Mouse (Mus musculus): ENCODE results near the gene Dnajb8. TPM values are rescaled to one million over a fixed set of nuclear protein-coding genes. Genes with fewer than 3 reads are reported as not detected.

Gene Dnajb8
- total and polyA plus RNA-seq, 3 experiments, result not detected

- no peaks in the 10 kb centered on the region for H3K9me3 ChIP-seq (replicated peaks; ENCODE audit: low read length)
- no peaks in the 10 kb centered on the region for H3K79me2 ChIP-seq (replicated peaks; ENCODE audit: control insufficient read depth, extremely low read depth, insufficient read depth, poor library complexity, severe bottlenecking)
- H3K4me1 ChIP-seq (ENCODE audit: control insufficient read depth in 1 of 2, insufficient read depth in 2 of 2), result no peaks in the 10 kb centered on the region
- dilution Hi-C loops (cut with MboI; ENCODE audit: extremely low pct_ligation_motif_present, extremely low pct_unique_long_range_greater_than_20kb, low sequenced_read_pairs), result no loop called here
- H3K9ac ChIP-seq (ENCODE audit: insufficient read depth, low read depth), result no peak overlapping the region
- TF ChIP-seq CHD1 (IDR thresholded peaks at IDR 0.05; ENCODE audit: low read depth, low read length), result no peak
- TF ChIP-seq USF1 (IDR thresholded peaks at IDR 0.05; ENCODE audit: low read depth, low read length), result no peak
- TF ChIP-seq MAX (IDR thresholded peaks at IDR 0.05; ENCODE audit: low read length), result no peak
- TF ChIP-seq MXI1 (IDR thresholded peaks at IDR 0.05; ENCODE audit: low read depth, low read length), result no peak
- TF ChIP-seq NRF1 (IDR thresholded peaks at IDR 0.05; ENCODE audit: low read depth, low read length), result no peak
- TF ChIP-seq ZMIZ1 (IDR thresholded peaks at IDR 0.05; ENCODE audit: low read depth, low read length), result no peak
- no peak for TF ChIP-seq MAFK (IDR thresholded peaks at IDR 0.05; ENCODE audit: insufficient replicate concordance, low read length)
- no peak for TF ChIP-seq USF2 (conservative IDR thresholded peaks at IDR 0.05; ENCODE audit: low read depth, low read length)
- no peak for TF ChIP-seq ETS1 (conservative IDR thresholded peaks at IDR 0.05; ENCODE audit: low read depth, low read length)
- no peak for TF ChIP-seq NELFE (IDR thresholded peaks at IDR 0.05; ENCODE audit: low read depth, low read length)
- no peak for DNase-seq (ENCODE audit: extremely low read depth)
- H3K27ac ChIP-seq (ENCODE audit: insufficient read depth, low read depth), result no peak overlapping the region
- H3K4me3 ChIP-seq (replicated peaks in 1 of 3; ENCODE audit: low read depth in 2 of 3, low read length in 2 of 3, poor library complexity in 1 of 3), result no peak overlapping the region
- H3K36me3 ChIP-seq (replicated peaks in 1 of 2; ENCODE audit: control insufficient read depth in 1 of 2, insufficient read depth in 1 of 2, low read length in 1 of 2), result peaks cover 15 to 65% of the 10 kb centered on the region in 2 experiments
- no peak overlapping the region for H3K4me2 ChIP-seq (ENCODE audit: insufficient read depth, low read depth, poor library complexity, severe bottlenecking)
- H3K27me3 ChIP-seq (replicated peaks), result no peaks in the 10 kb centered on the region
- in situ Hi-C loops (cut with MboI; ENCODE audit: low pct_ligation_motif_present, low pct_unique_long_range_greater_than_20kb, low sequenced_read_pairs), result no loop called here
Measured at GRCm38 (mm10) chr6:88255435-88255834, 33.4 kb downstream of the Dnajb8 start.

- H3K4me2 ChIP-seq (ENCODE audit: insufficient read depth, low read depth, poor library complexity, severe bottlenecking), result no peak overlapping the region
- H3K4me3 ChIP-seq (replicated peaks in 1 of 3; ENCODE audit: low read depth in 2 of 3, low read length in 2 of 3, poor library complexity in 1 of 3), result no peak overlapping the region
- H3K27ac ChIP-seq (ENCODE audit: insufficient read depth, low read depth), result no peak overlapping the region
- no peaks in the 10 kb centered on the region for H3K9me3 ChIP-seq (replicated peaks; ENCODE audit: low read length)
- no peaks in the 10 kb centered on the region for H3K4me1 ChIP-seq (ENCODE audit: control insufficient read depth in 1 of 2, insufficient read depth in 2 of 2)
- no peak for DNase-seq (ENCODE audit: extremely low read depth)
- H3K9ac ChIP-seq (ENCODE audit: insufficient read depth, low read depth), result no peak overlapping the region
- dilution Hi-C loops (cut with MboI; ENCODE audit: extremely low pct_ligation_motif_present, extremely low pct_unique_long_range_greater_than_20kb, low sequenced_read_pairs) (no loop called here), in situ Hi-C loops (cut with MboI; ENCODE audit: low pct_ligation_motif_present, low pct_unique_long_range_greater_than_20kb, low sequenced_read_pairs) (no loop called here)
- peaks cover 15 to 86% of the 10 kb centered on the region in 2 experiments for H3K36me3 ChIP-seq (replicated peaks in 1 of 2; ENCODE audit: control insufficient read depth in 1 of 2, insufficient read depth in 1 of 2, low read length in 1 of 2)
- no peaks in the 10 kb centered on the region for H3K79me2 ChIP-seq (replicated peaks; ENCODE audit: control insufficient read depth, extremely low read depth, insufficient read depth, poor library complexity, severe bottlenecking)
- no peak for TF ChIP-seq E2F4 (IDR thresholded peaks at IDR 0.05; ENCODE audit: insufficient replicate concordance, low read depth, low read length)
- TF ChIP-seq UBTF (IDR thresholded peaks at IDR 0.05; ENCODE audit: low read depth, low read length), result no peak
- no peak for TF ChIP-seq MEF2A (IDR thresholded peaks at IDR 0.05; ENCODE audit: borderline replicate concordance, low read depth, low read length)
- no peak for TF ChIP-seq SMC3 (IDR thresholded peaks at IDR 0.05; ENCODE audit: low read depth, low read length)
- TF ChIP-seq POLR2A (IDR thresholded peaks at IDR 0.05; ENCODE audit: low read depth, low read length), result no peak
- TF ChIP-seq USF1 (IDR thresholded peaks at IDR 0.05; ENCODE audit: low read depth, low read length), result no peak
- no peak for TF ChIP-seq PAX5 (IDR thresholded peaks at IDR 0.05; ENCODE audit: low read length)
- TF ChIP-seq CTCF (conservative IDR thresholded peaks at IDR 0.05 in 1 of 2, IDR thresholded peaks at IDR 0.05 in 1 of 2; ENCODE audit: low read depth in 2 of 2, low read length in 2 of 2), result no peak
- no peak for TF ChIP-seq TCF12 (IDR thresholded peaks at IDR 0.05; ENCODE audit: low read depth, low read length)
- no peak for TF ChIP-seq MYC (IDR thresholded peaks at IDR 0.05; ENCODE audit: low read depth, low read length)
- TF ChIP-seq ZMIZ1 (IDR thresholded peaks at IDR 0.05; ENCODE audit: low read depth, low read length), result no peak
- TF ChIP-seq BHLHE40 (IDR thresholded peaks at IDR 0.05; ENCODE audit: low read depth, low read length), result no peak
- no peak for TF ChIP-seq MAX (IDR thresholded peaks at IDR 0.05; ENCODE audit: low read length)
- no peak for TF ChIP-seq USF2 (conservative IDR thresholded peaks at IDR 0.05; ENCODE audit: low read depth, low read length)
- no peak for TF ChIP-seq KAT2A (IDR thresholded peaks at IDR 0.05; ENCODE audit: insufficient replicate concordance, low read length)
- no peaks in the 10 kb centered on the region for H3K27me3 ChIP-seq (replicated peaks)
Measured at GRCm38 (mm10) chr6:88259621-88260020, 37.6 kb downstream of the Dnajb8 start.

Measured in CH12.LX (cell line).